Mouse (Mus musculus) c-Kit-positive CD71-negative TER-119-negative erythroid progenitor cells, embryonic 14.5 days (primary cell): ENCODE measurements at regions not wholly inside any gene's neighbourhood (a gene's known extent, or its start where the extent isn't known, plus 50 kb on each side); places are given as distances from the start of the nearest gene placed in this dataset.

Experiments used
- DNase-seq: peaks from one replicate; pipeline ENCODE4 v3.0.0-alpha.2; 2013; ENCODE audit warnings: low read depth

- DNase-seq, result no peak
Measured at GRCm38 (mm10) chr15:97188545-97188944, 58.4 kb upstream of the Pced1b start.

- DNase-seq, result no peak
Measured at GRCm38 (mm10) chr15:97187831-97188230, 59.1 kb upstream of the Pced1b start.

GRCm38 (mm10) chr15:97186034-97186433 is 60.9 kb upstream of the Pced1b start:
- no peak for DNase-seq

GRCm38 (mm10) chr15:97182617-97183038 is 64.3 kb upstream of the Pced1b start:
- no peak for DNase-seq

- no peak for DNase-seq
Measured at GRCm38 (mm10) chr15:97180970-97181669, 65.8 kb upstream of the Pced1b start.

- DNase-seq, result no peak
Measured at GRCm38 (mm10) chr15:97178286-97178685, 68.6 kb upstream of the Pced1b start.

- DNase-seq, result no peak
Measured at GRCm38 (mm10) chr15:97177806-97178205, 69.1 kb upstream of the Pced1b start.

- no peak for DNase-seq
Measured at GRCm38 (mm10) chr15:97174989-97175388, 71.9 kb upstream of the Pced1b start.

- DNase-seq, result no peak
Measured at GRCm38 (mm10) chr15:97173233-97173632, 73.7 kb upstream of the Pced1b start.

- no peak for DNase-seq
Measured at GRCm38 (mm10) chr15:97170074-97170473, 76.8 kb upstream of the Pced1b start.

GRCm38 (mm10) chr15:97169381-97169780 is 77.5 kb upstream of the Pced1b start:
- no peak for DNase-seq

GRCm38 (mm10) chr15:97167116-97167515 is 79.8 kb upstream of the Pced1b start:
- no peak for DNase-seq

GRCm38 (mm10) chr15:97164616-97165015 is 82.3 kb upstream of the Pced1b start:
- no peak for DNase-seq

- DNase-seq, result no peak
Measured at GRCm38 (mm10) chr15:97163971-97164370, 82.9 kb upstream of the Pced1b start.

- no peak for DNase-seq
Measured at GRCm38 (mm10) chr15:97163090-97163489, 83.8 kb upstream of the Pced1b start.

- DNase-seq, result no peak
Measured at GRCm38 (mm10) chr15:97162305-97162704, 84.6 kb upstream of the Pced1b start.

- no peak for DNase-seq
Measured at GRCm38 (mm10) chr15:97161530-97161929, 85.4 kb upstream of the Pced1b start.

- no peak for DNase-seq
Measured at GRCm38 (mm10) chr15:97152354-97152753, 94.6 kb upstream of the Pced1b start.

- no peak for DNase-seq
Measured at GRCm38 (mm10) chr15:97151793-97152192, 95.1 kb upstream of the Pced1b start.

GRCm38 (mm10) chr15:97150983-97151735 is 95.4 kb upstream of the Slc38a4 start:
- DNase-seq, result no peak

- DNase-seq, result no peak
Measured at GRCm38 (mm10) chr15:97141958-97142357, 86.2 kb upstream of the Slc38a4 start.

- DNase-seq, result no peak
Measured at GRCm38 (mm10) chr15:97138265-97138664, 82.5 kb upstream of the Slc38a4 start.

- DNase-seq, result peak; percentile 53
Measured at GRCm38 (mm10) chr15:97135291-97135690, 79.5 kb upstream of the Slc38a4 start.

- DNase-seq, result no peak
Measured at GRCm38 (mm10) chr15:97127771-97128170, 72.0 kb upstream of the Slc38a4 start.
